Mouse (Mus musculus) brown adipose tissue, adult 24 weeks (tissue): ENCODE data around the gene Pias1. TPM values are rescaled to one million over a fixed set of nuclear protein-coding genes. Genes with fewer than 3 reads are reported as not detected.

Source experiments
- polyA plus RNA-seq: library from polyadenylated mRNA; stranded (reverse); fragments of >200 nt; gene quantifications from 2 replicates; pipeline ENCODE4 v1.2.4, GENCODE M21; 2012; ENCODE audit not compliant: missing spikeins, insufficient read depth, insufficient read length

Gene Pias1
- polyA plus RNA-seq, 1 experiment: 12.3 TPM

Other genes with a start within 250 kb of the Pias1 start
- 5.9 and 7.1 TPM in 2 replicates for gene Fem1b, start 176.0 kb downstream of the Pias1 start, polyA plus RNA-seq
- 7.1 and 7.5 TPM in 2 replicates for gene Cln6, start 149.1 kb downstream of the Pias1 start, polyA plus RNA-seq
- gene Calml4, start 129.8 kb downstream of the Pias1 start, polyA plus RNA-seq: 3.8 TPM in 1 of 2 replicates, not detected in the other
- not detected in 2 replicates for gene Skor1, start 161.0 kb upstream of the Pias1 start, polyA plus RNA-seq